29 mouse cellular contexts compared by ENCODE assay signal in genomic region chr16:15346045-15346444, GRCm38 (mm10). TPM values are rescaled to one million over a fixed set of nuclear protein-coding genes. Genes with fewer than 3 reads are reported as not detected.
DNase-seq lines count a peak whose midpoint lies in the region; ATAC-seq lines count a peak whose summit lies in the region.
"Had no signal": no experiment of that assay in that cellular context is flagged by ENCODE, and none has a peak within 500 bp of the region (broad histone marks: within the 10 kb centered on the region; RNA-seq: fewer than 3 reads in every experiment).

No protein-coding gene starts in this region.

- H3K4me2 ChIP-seq in lung, embryonic 15.5 days: no peak overlapping the region
- no peak overlapping the region for H3K4me2 ChIP-seq in forebrain, embryonic 16.5 days (ENCODE audit: low read length)
- H3K4me2 ChIP-seq: embryonic facial prominence, embryonic 12.5 days; embryonic facial prominence, embryonic 15.5 days; heart, embryonic 11.5 days; hindbrain, embryonic 13.5 days had no signal

- 0 out of 2 replicates have a peak, but pooled peaks cover 5% of the 10 kb centered on the region for H3K4me1 ChIP-seq in lung, embryonic 15.5 days
- no peaks in the 10 kb centered on the region for H3K4me1 ChIP-seq in forebrain, embryonic 16.5 days (replicated peaks; ENCODE audit: control insufficient read depth, insufficient read depth, low read length)
- H3K4me1 ChIP-seq: embryonic facial prominence, embryonic 12.5 days; embryonic facial prominence, embryonic 15.5 days; hindbrain, embryonic 10.5 days; hindbrain, embryonic 13.5 days had no signal

- no peaks in the 10 kb centered on the region for H3K36me3 ChIP-seq in lung, embryonic 15.5 days
- H3K36me3 ChIP-seq in forebrain, embryonic 16.5 days (ENCODE audit: control insufficient read depth, insufficient read depth): no peaks in the 10 kb centered on the region
- H3K36me3 ChIP-seq: embryonic facial prominence, embryonic 12.5 days; embryonic facial prominence, embryonic 15.5 days; hindbrain, embryonic 10.5 days; hindbrain, embryonic 13.5 days had no signal

- WGBS in lung, embryonic 15.5 days: 22% methylated on average over 1 of the region's 1 CpGs
- WGBS in forebrain, embryonic 16.5 days: 81% methylated on average over 1 of the region's 1 CpGs

- peak; percentile 39 for DNase-seq in heart, adult 11 months
- no peak for DNase-seq in heart, postnatal 14 days
- peak; percentile 44 for DNase-seq in lung, postnatal 10 days
- peak; percentile 43 for DNase-seq in lung, postnatal 36 days
- DNase-seq in embryo, embryonic 10.5 days (ENCODE audit: low spot score): no peak
- DNase-seq: adrenal gland, adult 8-10 months; adrenal gland, postnatal 25 days; cerebellum, adult 18-20 months; cerebellum, adult 9-10 months; cerebellum, postnatal 14 days; gastrocnemius, postnatal 10 days; gastrocnemius, postnatal 36 days; heart, postnatal 36 days had no signal

- peak; percentile 91 for ATAC-seq in lung, embryonic 15.5 days (ENCODE audit: borderline replicate concordance, extremely low read depth, low FRiP score, low TSS enrichment)
- ATAC-seq in forebrain, embryonic 16.5 days: no peak
- ATAC-seq: activated CD4-positive, CD25-positive, alpha-beta regulatory T cell, adult 4 months; forebrain, embryonic 14.5 days; hindbrain, embryonic 16.5 days had no signal

- intact Hi-C loops in heart, postnatal 14 days (cut with DNase I): no loop called here

- H3K4me3 ChIP-seq in lung, embryonic 15.5 days: no peak overlapping the region
- no peak overlapping the region for H3K4me3 ChIP-seq in forebrain, embryonic 16.5 days (replicated peaks; ENCODE audit: low read length)
- H3K4me3 ChIP-seq: embryonic facial prominence, embryonic 12.5 days; embryonic facial prominence, embryonic 15.5 days; hindbrain, embryonic 10.5 days; hindbrain, embryonic 13.5 days had no signal

- peak overlapping the region; percentile 61 for H3K27ac ChIP-seq in lung, embryonic 15.5 days
- no peak overlapping the region for H3K27ac ChIP-seq in forebrain, embryonic 16.5 days (ENCODE audit: low read length)
- H3K27ac ChIP-seq: embryonic facial prominence, embryonic 12.5 days; embryonic facial prominence, embryonic 15.5 days; hindbrain, embryonic 10.5 days; hindbrain, embryonic 13.5 days had no signal

- H3K27me3 ChIP-seq in lung, embryonic 15.5 days: no peaks in the 10 kb centered on the region
- H3K27me3 ChIP-seq in forebrain, embryonic 16.5 days (replicated peaks; ENCODE audit: control insufficient read depth, insufficient read depth, low read length): no peaks in the 10 kb centered on the region
- H3K27me3 ChIP-seq: embryonic facial prominence, embryonic 12.5 days; embryonic facial prominence, embryonic 15.5 days; hindbrain, embryonic 13.5 days had no signal

- no peak overlapping the region for H3K9ac ChIP-seq in lung, embryonic 15.5 days
- no peak overlapping the region for H3K9ac ChIP-seq in forebrain, embryonic 16.5 days (replicated peaks; ENCODE audit: low read depth, low read length)
- H3K9ac ChIP-seq: embryonic facial prominence, embryonic 12.5 days; embryonic facial prominence, embryonic 15.5 days; hindbrain, embryonic 13.5 days had no signal

- H3K9me3 ChIP-seq in lung, embryonic 15.5 days: no peaks in the 10 kb centered on the region
- H3K9me3 ChIP-seq in forebrain, embryonic 16.5 days (ENCODE audit: control insufficient read depth, low read length): no peaks in the 10 kb centered on the region
- H3K9me3 ChIP-seq: embryonic facial prominence, embryonic 12.5 days; embryonic facial prominence, embryonic 15.5 days; hindbrain, embryonic 10.5 days; hindbrain, embryonic 13.5 days had no signal

RNA-seq across cellular contexts. Expression of gene Gm21897, which starts 28.8 kb away (rescaled TPM):
- not detected for total RNA-seq in heart, postnatal 14 days (2021)
- not detected in 2 replicates for polyA plus RNA-seq in lung, embryonic 15.5 days (2015; fragmentation: Nextera tagmentation; extraction: Ambion mirVana)
- not detected in 2 replicates for polyA plus RNA-seq in forebrain, embryonic 16.5 days (2015; fragmentation: Nextera tagmentation; extraction: Ambion mirVana)
- total RNA-seq: adrenal gland, adult 8-10 months; adrenal gland, postnatal 25 days; gastrocnemius, adult 18-20 months; gastrocnemius, postnatal 10 days; gastrocnemius, postnatal 36 days; granulocyte monocyte progenitor cell, adult 5-6 weeks; heart, postnatal 36 days had no signal
- polyA plus RNA-seq: activated CD4-positive, CD25-positive, alpha-beta regulatory T cell, adult 4 months; brain, embryonic 14.5 days; embryonic facial prominence, embryonic 12.5 days; embryonic facial prominence, embryonic 15.5 days; forebrain, embryonic 11.5 days; forebrain, embryonic 14.5 days; heart, embryonic 11.5 days; heart, embryonic 14.5 days; heart, postnatal 0 days; hindbrain, embryonic 10.5 days; hindbrain, embryonic 13.5 days; hindbrain, embryonic 16.5 days had no signal

Comparison
In these comparisons a context has a peak if more than half of its experiments do, and no peak if none do; other contexts are left out.
1. DNase-seq: peak in heart, adult 11 months (single experiment), lung, postnatal 10 days (single experiment) and lung, postnatal 36 days (single experiment); none in heart, postnatal 14 days (0 of 2) and embryo, embryonic 10.5 days (single experiment).